Mouse (Mus musculus): ENCODE results near the gene Adora1. TPM values are rescaled to one million over a fixed set of nuclear protein-coding genes. Genes with fewer than 3 reads are reported as not detected.
A peak's percentile ranks its signal among the peaks of the same experiment; 100 is the strongest.

Adora1 gene
- total RNA-seq, 4 experiments from 2014 or later: 0.19 to 0.97 (median 0.69) TPM

DNA sequence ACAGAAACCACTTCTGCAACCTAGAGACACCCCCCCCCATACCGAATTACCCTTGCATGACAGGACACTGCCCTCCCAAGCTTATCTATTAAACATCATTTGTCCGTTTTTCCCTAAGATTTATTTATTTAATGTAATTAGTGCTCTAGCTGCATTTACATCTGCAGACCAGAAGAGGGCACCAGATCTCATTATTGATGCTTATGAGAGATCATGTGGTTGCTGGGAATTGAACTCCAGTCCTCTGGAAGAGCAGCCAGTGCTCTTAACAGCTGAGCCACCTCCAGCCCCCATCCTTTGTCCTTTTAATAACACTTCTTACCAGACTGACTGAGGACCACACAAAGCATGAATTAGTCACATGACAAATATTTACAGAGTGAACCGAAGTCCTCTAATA lies 80.6 kb downstream of the Adora1 start:
- no peak for DNase-seq (ENCODE audit: low spot score in 2 of 2)

DNA sequence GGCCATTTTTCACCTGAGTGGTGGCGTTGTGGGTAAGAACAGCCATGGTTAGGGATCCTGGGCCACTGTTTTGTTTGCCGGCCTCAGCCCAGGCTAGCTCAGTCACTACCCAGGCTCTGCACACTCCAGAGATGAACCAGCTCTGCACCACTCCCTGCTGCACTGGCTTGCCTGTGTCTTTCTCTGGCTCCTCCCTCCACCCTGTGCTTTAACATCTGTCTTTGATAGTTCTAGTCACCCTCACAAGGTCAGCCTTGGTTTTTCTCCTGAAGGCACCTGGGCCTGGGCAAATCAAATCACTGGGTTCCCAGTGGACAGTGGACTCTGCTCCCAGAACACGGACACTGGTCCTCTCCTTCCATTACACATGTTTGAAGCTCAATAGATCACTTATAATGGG lies 81.1 kb downstream of the Adora1 start:
- no peak for DNase-seq (ENCODE audit: low spot score in 2 of 2)

DNA sequence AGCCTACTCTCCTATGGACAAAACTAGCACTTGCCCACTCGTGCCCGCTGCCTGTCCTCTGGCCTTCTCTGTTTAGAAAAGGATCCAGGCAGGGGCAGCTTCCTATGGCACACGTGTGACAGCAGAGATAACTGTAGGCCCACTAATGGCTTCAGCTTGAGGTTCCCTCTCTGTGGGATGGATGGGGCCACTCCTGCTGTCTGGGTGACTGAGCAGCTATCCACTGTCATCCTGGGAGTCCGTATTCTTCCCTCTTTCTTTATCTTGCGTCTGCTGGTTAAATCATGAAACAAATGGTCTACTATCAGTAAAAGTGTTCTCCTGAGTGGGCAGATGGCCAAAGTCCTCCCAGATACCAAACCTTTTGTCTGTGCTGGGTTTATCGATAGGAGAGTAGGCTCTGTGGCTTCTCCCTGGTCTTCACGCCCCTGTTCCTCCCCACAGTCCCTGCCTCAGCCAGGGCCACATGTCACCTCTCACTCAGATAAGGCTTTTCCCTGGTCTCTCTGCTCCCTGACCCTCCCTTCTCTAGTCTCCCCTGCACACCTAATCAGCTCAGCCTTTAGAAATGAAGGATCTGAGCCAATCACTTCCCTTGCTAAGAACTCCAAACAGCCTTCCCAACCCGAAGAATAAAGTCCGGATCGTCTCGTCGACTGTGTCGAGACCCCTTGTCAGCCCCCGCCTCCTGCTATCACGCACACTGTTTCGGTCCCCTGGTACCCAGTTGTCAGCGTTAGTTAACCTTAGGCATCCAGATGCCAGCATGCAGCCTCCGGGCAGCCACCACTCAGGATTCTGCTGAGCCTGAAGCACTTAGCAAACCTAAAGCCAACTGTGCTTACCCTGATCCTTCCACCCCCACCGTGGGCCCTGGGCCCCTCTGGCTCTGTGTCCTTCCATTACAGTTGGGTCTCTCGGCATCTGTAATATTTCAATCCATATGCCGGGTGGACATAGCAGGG lies 82.3 kb downstream of the Adora1 start:
- DNase-seq (ENCODE audit: low spot score in 2 of 2): no peak

DNA sequence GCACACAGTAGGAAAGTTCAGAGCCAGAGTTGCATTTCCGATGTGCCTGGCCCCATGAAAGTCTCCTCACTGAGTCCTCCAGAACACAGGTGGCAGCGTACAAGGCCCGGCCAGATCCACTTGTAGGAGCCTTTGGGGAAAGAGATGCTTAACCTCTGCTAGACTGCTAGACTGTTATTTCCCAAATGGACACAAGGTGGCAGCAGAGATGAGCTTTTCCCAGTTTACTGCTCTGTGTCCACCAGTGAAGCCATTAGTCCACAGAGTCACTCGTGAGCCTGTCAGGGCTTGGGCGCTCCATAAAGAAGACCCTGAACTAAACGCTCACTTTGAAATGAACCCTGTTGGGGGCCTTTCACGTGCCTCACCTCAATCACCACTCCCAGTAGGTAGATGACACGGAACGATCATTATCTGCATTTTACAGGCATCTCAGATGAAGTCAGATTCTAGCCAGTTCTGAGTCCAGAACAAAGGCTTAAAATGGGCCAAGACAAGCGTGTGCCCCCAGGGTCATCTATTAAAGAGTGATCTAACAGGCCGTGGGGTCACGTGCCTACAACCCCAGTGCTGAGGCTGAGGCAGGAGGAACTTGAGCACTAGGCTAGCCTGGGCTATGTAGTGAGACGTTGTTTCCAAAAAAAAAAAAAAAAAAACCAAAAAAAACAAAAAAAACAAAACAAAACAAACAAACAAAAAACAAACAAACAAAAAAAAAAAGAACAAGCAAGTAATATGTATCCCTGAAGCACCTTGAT lies 83.4 kb downstream of the Adora1 start:
- peak; percentile 50 to 68 for DNase-seq (ENCODE audit: low spot score in 2 of 2)

DNA sequence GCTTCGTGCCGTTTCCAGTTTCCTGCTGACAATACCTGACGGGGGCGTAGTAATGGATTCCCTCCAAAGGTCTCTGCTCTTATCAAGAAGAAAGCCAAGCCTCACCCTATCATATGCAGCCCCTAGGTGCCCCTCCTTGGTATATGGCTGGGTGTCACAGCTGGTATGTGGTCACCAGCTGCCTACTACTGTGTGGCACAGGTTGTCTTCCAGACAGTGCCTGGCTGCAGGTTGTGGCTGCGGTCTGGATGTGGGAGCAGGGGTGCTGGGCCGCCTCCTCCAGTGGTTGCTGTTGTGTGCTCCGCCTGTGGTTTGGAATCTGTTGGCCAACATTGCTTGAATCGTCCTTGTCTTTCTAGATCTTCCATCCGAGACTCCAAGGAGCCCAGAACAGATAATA lies 84.5 kb downstream of the Adora1 start:
- no peak for DNase-seq (ENCODE audit: low spot score in 2 of 2)

DNA sequence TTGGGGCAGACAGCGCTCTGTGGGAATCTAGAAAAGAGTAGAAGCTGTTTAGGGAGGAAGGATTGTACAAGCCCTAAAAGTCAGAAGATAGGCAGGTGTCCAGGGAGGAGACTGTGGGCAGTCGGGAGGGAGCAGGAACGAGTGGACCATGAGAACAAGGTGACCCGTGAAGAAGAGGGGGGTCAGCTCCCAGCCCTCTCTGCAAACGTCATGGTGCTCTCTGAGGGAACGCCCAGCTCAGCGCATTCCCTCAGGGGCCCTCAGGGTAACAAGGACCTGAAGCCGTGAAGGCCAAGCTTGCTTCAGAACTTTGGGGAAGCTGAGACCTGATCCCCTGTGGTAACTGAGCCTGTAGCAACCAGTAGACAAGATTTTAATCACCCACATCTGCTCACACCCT lies 85.2 kb downstream of the Adora1 start:
- no peak for DNase-seq (ENCODE audit: low spot score in 2 of 2)

Other genes with a start within 250 kb of the Adora1 start
- gene Fmod, start 198.2 kb downstream of the Adora1 start, total RNA-seq (2022): 100 to 1,000 TPM in 1 of 4 experiments, 10 to 100 TPM in 3; 25.4 to 104 (median 52.6) TPM
- gene Btg2, start 156.3 kb downstream of the Adora1 start, total RNA-seq (2022): 10 to 100 TPM in 3 of 4 experiments, 1 to 10 TPM in 1; 8.6 to 22.9 (median 14.3) TPM
- gene Chit1, start 124.2 kb downstream of the Adora1 start, total RNA-seq (2022): not detected
- 1 to 10 TPM in 3 of 4 experiments, under 1 TPM in 1; 0.24 to 2.7 (median 1.3) TPM for gene Chil1, start 53.3 kb downstream of the Adora1 start, total RNA-seq (2022)
- gene Mybph, start 42.0 kb downstream of the Adora1 start, total RNA-seq (2022): 100 to 1,000 TPM; 239 to 486 (median 316) TPM
- 10 to 100 TPM in 3 of 4 experiments, 1 to 10 TPM in 1; 7.6 to 16.5 (median 15.4) TPM for gene Myog, start 54.6 kb upstream of the Adora1 start, total RNA-seq (2022)
- gene Ppfia4, start 97.5 kb upstream of the Adora1 start, total RNA-seq (2022): under 1 TPM; 0.21 to 0.65 (median 0.55) TPM
- gene Tmem183a, start 126.5 kb upstream of the Adora1 start, total RNA-seq (2022): 10 to 100 TPM in 3 of 4 experiments, 1 to 10 TPM in 1; 8.5 to 13.5 (median 11.1) TPM
- not detected for gene 4933406M09Rik, start 150.5 kb upstream of the Adora1 start, total RNA-seq (2022)
- 10 to 100 TPM; 79.7 to 98.2 (median 83.9) TPM for gene Cyb5r1, start 170.1 kb upstream of the Adora1 start, total RNA-seq (2022)
- 100 to 1,000 TPM; 196 to 235 (median 208) TPM for gene Adipor1, start 179.9 kb upstream of the Adora1 start, total RNA-seq (2022)
- gene Klhl12, start 220.1 kb upstream of the Adora1 start, total RNA-seq (2022): 10 to 100 TPM; 19.0 to 22.2 (median 19.5) TPM